Mouse (Mus musculus): ENCODE measurements around the gene Tmbim7.
"Not testable (repeated sequence)": the region's sequence is repeated elsewhere in the genome, so short reads cannot be mapped to it uniquely, and the experiment has no call there.

The Tmbim7 gene

GRCm38 (mm10) chr5:3650881-3651280 is at the start of gene Tmbim7:
TSS of gene Tmbim7 (plus strand) at chr5:3651181.
- no peak for DNase-seq (ENCODE audit: low read depth, low spot score)

- no peak for DNase-seq (ENCODE audit: low read depth, low spot score)
Observed at GRCm38 (mm10) chr5:3607114-3607513, 43.9 kb upstream of the Tmbim7 start.

- DNase-seq (ENCODE audit: low read depth, low spot score) = no peak
Observed at GRCm38 (mm10) chr5:3609241-3609640, 41.7 kb upstream of the Tmbim7 start.

GRCm38 (mm10) chr5:3611835-3612234 is 39.1 kb upstream of the Tmbim7 start:
- DNase-seq (ENCODE audit: low read depth, low spot score) = not testable (repeated sequence)

GRCm38 (mm10) chr5:3620486-3620885 is 30.5 kb upstream of the Tmbim7 start:
- no peak for DNase-seq (ENCODE audit: low read depth, low spot score)

- DNase-seq (ENCODE audit: low read depth, low spot score) = no peak
Observed at GRCm38 (mm10) chr5:3630055-3630454, 20.9 kb upstream of the Tmbim7 start.

- no peak for DNase-seq (ENCODE audit: low read depth, low spot score)
Observed at GRCm38 (mm10) chr5:3631512-3632271, 19.3 kb upstream of the Tmbim7 start.

GRCm38 (mm10) chr5:3632285-3632684 is 18.7 kb upstream of the Tmbim7 start:
- DNase-seq (ENCODE audit: low read depth, low spot score) = no peak

GRCm38 (mm10) chr5:3633315-3633714 is 17.7 kb upstream of the Tmbim7 start:
- DNase-seq (ENCODE audit: low read depth, low spot score) = no peak

GRCm38 (mm10) chr5:3633951-3634350 is 17.0 kb upstream of the Tmbim7 start:
- no peak for DNase-seq (ENCODE audit: low read depth, low spot score)

- DNase-seq (ENCODE audit: low read depth, low spot score) = no peak
Observed at GRCm38 (mm10) chr5:3635286-3635685, 15.7 kb upstream of the Tmbim7 start.

- DNase-seq (ENCODE audit: low read depth, low spot score) = no peak
Observed at GRCm38 (mm10) chr5:3644621-3645020, 6.4 kb upstream of the Tmbim7 start.

GRCm38 (mm10) chr5:3645326-3645725 is 5.7 kb upstream of the Tmbim7 start:
- DNase-seq (ENCODE audit: low read depth, low spot score) = no peak

GRCm38 (mm10) chr5:3646539-3646938 is 4.4 kb upstream of the Tmbim7 start:
- DNase-seq (ENCODE audit: low read depth, low spot score) = peak; percentile 20

GRCm38 (mm10) chr5:3646991-3647707 is 3.8 kb upstream of the Tmbim7 start:
- peak; percentile 47 for DNase-seq (ENCODE audit: low read depth, low spot score)

- DNase-seq (ENCODE audit: low read depth, low spot score) = peak; percentile 86
Observed at GRCm38 (mm10) chr5:3647708-3648121, 3.3 kb upstream of the Tmbim7 start.

GRCm38 (mm10) chr5:3648206-3648848 is 2.7 kb upstream of the Tmbim7 start:
- no peak for DNase-seq (ENCODE audit: low read depth, low spot score)

- no peak for DNase-seq (ENCODE audit: low read depth, low spot score)
Observed at GRCm38 (mm10) chr5:3648849-3649210, 2.2 kb upstream of the Tmbim7 start.

- DNase-seq (ENCODE audit: low read depth, low spot score) = no peak
Observed at GRCm38 (mm10) chr5:3651621-3652020, 640 bp downstream of the Tmbim7 start.

- DNase-seq (ENCODE audit: low read depth, low spot score) = not testable (repeated sequence)
Observed at GRCm38 (mm10) chr5:3652903-3653575, 2.1 kb downstream of the Tmbim7 start.

- no peak for DNase-seq (ENCODE audit: low read depth, low spot score)
Observed at GRCm38 (mm10) chr5:3653801-3654200, 2.8 kb downstream of the Tmbim7 start.

- DNase-seq (ENCODE audit: low read depth, low spot score) = no peak
Observed at GRCm38 (mm10) chr5:3657085-3657484, 6.1 kb downstream of the Tmbim7 start, which contains the start of gene Gatad1. TSS of gene Gatad1 (minus strand) at chr5:3657185.
